Mouse (Mus musculus): ENCODE results near the gene Evi5l. TPM values are rescaled to one million over a fixed set of nuclear protein-coding genes. Genes with fewer than 3 reads are reported as not detected.

Evi5l gene
- polyA plus RNA-seq, 1 experiment: 9.9 TPM

DNA sequence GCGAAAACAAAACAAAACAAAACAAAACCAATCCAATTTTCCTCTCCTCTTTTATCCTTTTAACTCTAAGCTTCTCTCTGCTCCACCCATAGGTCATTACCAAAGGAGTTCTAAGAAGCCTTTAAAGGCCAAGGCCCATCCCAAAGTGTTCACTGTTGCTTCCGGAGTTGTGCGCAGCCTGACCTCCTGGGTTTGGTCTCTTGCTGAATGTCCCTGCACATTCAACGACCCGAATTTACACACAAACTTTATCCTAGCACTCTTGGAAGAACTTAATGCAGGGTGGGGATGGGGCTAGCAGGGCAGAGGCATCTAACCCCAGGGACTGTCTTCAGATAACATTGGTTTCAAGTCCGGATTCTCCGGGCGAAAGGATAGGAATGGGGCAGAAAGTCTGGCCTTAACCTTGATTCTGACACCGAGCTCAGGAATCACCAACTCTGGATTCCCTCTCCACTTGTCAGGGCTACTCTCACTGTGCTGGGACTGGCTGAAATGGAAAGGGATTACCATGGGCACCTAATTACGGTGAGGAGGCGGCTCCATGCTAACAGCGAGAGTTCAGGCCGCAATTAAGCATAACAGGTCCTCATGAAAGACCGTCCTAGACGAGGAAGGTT is 71.6 kb downstream of the Evi5l start:
- Histone ChIP-seq H3K4me1 (ENCODE audit: control insufficient read depth, insufficient read depth, low read length) (peaks cover 18% of the 10 kb centered on the region), H3K4me3 (ENCODE audit: insufficient read depth, low read length) (peak overlapping the region; percentile 65), H3K27ac (ENCODE audit: insufficient read depth, low read depth, low read length) (peak overlapping the region; percentile 82)
- TF ChIP-seq CTCF (IDR thresholded peaks at IDR 0.05; ENCODE audit: low read depth, low read length) (no peak), POLR2A (IDR thresholded peaks at IDR 0.05; ENCODE audit: borderline replicate concordance, low read depth, low read length) (no peak)

DNA sequence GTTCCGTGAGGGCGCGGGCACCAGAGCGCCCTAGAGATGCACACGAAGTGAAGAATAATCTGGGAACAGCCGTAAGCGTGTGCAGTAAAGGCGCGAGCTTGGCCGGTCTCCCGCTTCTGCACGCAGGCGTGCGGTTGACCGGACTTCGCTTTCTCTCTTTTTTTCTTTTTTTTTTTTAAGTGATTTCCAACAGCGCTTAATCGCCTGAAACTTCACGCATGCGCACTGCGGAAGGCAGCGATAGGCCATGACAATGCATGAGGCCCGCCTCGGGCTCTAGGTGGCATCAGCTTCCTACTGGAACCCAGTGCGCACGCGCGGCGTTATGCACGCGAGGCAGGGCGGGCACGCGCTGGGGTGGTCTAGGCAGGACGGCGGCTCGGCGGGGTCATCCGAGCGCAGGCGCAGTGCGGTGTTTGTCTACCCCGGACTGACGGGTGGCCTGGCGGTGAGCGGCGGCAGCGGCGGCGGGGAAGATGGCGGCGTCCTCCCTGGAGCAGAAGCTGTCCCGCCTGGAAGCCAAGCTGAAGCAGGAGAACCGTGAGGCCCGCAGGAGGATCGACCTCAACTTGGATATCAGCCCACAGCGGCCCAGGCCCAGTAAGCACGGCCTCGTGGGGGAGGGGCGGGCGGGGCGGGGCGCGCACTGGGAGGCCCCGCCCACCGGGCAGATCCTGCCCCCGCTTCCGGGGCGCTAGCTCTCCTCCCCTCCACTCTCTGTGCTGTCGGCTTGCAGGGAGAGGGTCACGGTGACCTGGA is 72.2 kb downstream of the Evi5l start, which contains the start of the genes Map2k7 and Gm49320:
Gene Map2k7, plus strand, starts transcription at position 307 of the 759 bp plus-strand sequence.
Gene Gm49320, plus strand, starts transcription at position 432 of the 759 bp plus-strand sequence.
- peaks cover 18% of the 10 kb centered on the region for H3K4me1 ChIP-seq (ENCODE audit: control insufficient read depth, insufficient read depth, low read length)
- peak within 1 kb of the TSS; percentile 65 for H3K4me3 ChIP-seq (ENCODE audit: insufficient read depth, low read length)
- TF ChIP-seq CTCF (IDR thresholded peaks at IDR 0.05; ENCODE audit: low read depth, low read length): no peak
- TF ChIP-seq POLR2A (IDR thresholded peaks at IDR 0.05; ENCODE audit: borderline replicate concordance, low read depth, low read length): no peak

DNA sequence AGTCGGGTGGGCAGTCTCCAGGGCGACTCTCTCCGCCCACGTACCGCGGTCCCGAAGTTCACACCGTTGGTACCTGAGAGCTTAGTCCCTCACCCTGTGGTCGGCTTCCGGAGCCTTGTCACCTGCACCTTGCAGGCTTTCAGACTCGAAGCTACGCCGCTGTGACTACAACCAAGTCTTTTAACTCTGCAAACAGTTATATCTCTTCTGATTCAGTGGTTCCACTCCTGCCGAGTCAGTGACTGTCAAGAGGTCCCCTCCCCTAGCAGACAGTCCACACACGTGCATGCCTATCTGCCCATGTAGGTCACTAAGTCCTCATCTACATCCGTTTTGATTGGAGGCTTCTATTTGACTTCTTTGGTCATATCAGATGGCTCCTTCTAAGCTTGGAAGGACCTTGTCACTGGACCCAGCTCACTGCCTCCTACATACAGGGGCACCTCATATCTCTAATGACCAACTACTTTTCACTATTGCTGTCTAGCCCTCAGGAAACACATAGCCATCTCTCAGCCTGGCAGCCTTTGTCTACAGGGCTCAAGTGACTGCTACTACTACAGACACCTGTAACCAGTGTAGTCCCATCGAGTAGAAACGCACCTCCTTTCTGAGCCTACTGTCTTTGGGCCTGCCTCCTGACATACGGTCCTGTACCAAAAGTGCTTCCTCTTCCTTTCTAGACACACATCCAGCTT is 73.0 kb downstream of the Evi5l start:
- peaks cover 18% of the 10 kb centered on the region for H3K4me1 ChIP-seq (ENCODE audit: control insufficient read depth, insufficient read depth, low read length)
- peak overlapping the region; percentile 22 for H3K27ac ChIP-seq (ENCODE audit: insufficient read depth, low read depth, low read length)
- peak overlapping the region; percentile 65 for H3K4me3 ChIP-seq (ENCODE audit: insufficient read depth, low read length)
- TF ChIP-seq POLR2A (IDR thresholded peaks at IDR 0.05; ENCODE audit: borderline replicate concordance, low read depth, low read length) (no peak), CTCF (IDR thresholded peaks at IDR 0.05; ENCODE audit: low read depth, low read length) (no peak)

More for the DNA sequence above, 72.2 kb downstream of the Evi5l start, which contains the start of the genes Map2k7 and Gm49320:
- H3K27ac ChIP-seq (ENCODE audit: insufficient read depth, low read depth, low read length): peak within 1 kb of the TSS; percentile 88

DNA sequence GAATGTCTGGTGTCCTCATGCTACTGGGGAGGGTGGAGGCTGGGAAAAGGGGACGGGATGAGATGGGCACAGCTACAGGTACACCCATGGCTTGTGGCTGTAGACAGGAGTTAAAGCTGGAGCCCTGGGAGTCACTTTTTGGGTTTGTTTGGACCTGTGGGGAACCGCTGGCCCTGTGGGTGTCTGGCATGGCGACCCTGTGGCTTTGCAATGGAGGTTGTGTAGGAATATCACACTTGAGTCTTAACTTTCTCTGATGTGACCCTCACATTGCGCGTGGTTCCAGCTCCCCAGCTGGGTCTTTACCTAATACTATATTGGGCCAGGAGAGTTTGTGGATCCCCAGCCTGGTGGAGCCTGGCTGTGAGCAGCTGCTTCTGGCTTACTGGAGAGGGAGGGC is 78.7 kb downstream of the Evi5l start:
- Histone ChIP-seq H3K27ac (ENCODE audit: insufficient read depth, low read depth, low read length) (no peak overlapping the region), H3K4me3 (ENCODE audit: insufficient read depth, low read length) (no peak overlapping the region), H3K4me1 (ENCODE audit: control insufficient read depth, insufficient read depth, low read length) (peaks cover 6% of the 10 kb centered on the region)
- no peak for TF ChIP-seq CTCF (IDR thresholded peaks at IDR 0.05; ENCODE audit: low read depth, low read length)

DNA sequence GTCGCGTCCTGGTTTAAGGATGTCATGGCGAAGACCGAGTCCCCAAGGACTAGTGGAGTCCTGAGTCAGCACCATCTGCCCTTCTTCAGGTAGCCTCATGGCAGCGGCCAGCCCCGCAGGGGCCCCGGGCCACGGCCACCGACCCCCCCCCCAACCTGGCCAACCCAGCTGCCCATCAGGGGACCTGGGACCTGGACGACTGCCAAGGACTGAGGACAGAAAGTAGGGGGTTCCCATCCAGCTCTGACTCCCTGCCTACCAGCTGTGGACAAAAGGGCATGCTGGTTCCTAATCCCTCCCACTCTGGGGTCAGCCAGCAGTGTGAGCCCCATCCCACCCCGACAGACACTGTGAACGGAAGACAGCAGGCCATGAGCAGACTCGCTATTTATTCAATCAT is 79.4 kb downstream of the Evi5l start:
- H3K4me3 ChIP-seq (ENCODE audit: insufficient read depth, low read length): no peak overlapping the region
- no peaks in the 10 kb centered on the region for H3K4me1 ChIP-seq (ENCODE audit: control insufficient read depth, insufficient read depth, low read length)

DNA sequence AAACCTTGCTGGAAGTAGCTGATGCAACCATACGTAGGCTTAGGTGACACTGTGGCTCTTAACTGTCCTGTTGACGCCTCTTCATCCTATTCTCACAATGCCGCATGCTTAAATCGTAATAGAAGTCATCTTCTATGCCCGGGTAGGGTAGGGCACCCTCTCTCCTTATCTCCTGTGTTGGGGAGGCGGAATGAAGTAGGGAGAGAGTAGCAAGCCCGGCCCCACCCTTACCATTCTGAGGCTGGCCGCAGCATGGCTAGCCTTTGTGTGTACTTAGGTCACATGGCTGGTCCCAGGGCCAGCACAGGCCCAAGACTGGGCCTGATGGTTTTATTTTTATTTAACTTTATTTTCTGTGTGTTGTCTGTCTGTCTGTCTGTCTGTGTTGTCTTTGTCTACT is 80.9 kb downstream of the Evi5l start:
- H3K4me1 ChIP-seq (ENCODE audit: control insufficient read depth, insufficient read depth, low read length): peaks cover 9% of the 10 kb centered on the region
- no peak overlapping the region for H3K27ac ChIP-seq (ENCODE audit: insufficient read depth, low read depth, low read length)
- TF ChIP-seq POLR2A (IDR thresholded peaks at IDR 0.05; ENCODE audit: borderline replicate concordance, low read depth, low read length) (no peak), CTCF (IDR thresholded peaks at IDR 0.05; ENCODE audit: low read depth, low read length) (no peak)
- no peak overlapping the region for H3K4me3 ChIP-seq (ENCODE audit: insufficient read depth, low read length)

More for the DNA sequence above, 79.4 kb downstream of the Evi5l start:
- TF ChIP-seq POLR2A (IDR thresholded peaks at IDR 0.05; ENCODE audit: borderline replicate concordance, low read depth, low read length) (no peak), CTCF (IDR thresholded peaks at IDR 0.05; ENCODE audit: low read depth, low read length) (no peak)
- H3K27ac ChIP-seq (ENCODE audit: insufficient read depth, low read depth, low read length): no peak overlapping the region

DNA sequence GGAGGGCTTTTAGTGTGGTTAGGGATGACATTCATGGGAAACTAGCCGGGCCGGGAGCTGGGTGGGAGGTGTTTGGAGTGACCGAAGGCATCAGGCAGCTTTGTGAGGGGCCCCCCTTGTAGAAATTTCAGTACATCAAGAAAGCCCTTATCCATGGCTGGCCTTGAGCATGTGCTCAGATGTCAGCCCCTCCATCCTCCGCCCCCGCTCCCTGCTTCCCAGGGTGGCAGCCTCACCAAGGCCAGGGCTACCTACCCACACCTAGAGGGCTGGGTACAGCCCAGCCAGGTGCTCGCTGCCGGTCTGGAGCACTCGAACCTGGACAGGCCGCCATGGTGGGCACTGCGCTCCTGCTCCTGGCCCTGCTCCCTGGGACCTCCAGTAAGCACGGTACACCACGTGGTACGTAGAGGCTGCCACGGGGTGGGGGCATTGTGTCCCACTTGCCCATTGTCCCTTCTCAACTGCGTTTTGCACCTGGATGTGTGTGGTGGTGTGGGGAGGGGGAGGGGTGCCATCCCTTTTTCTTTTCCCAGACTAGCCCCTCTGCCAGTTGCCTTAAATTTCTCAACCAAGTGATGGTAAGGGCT is 81.7 kb downstream of the Evi5l start, which contains the start of gene Tgfbr3l:
Gene Tgfbr3l, plus strand, starts transcription at position 264 of the 590 bp plus-strand sequence.
- Histone ChIP-seq H3K4me3 (ENCODE audit: insufficient read depth, low read length) (no peak within 1 kb of the TSS), H3K27ac (ENCODE audit: insufficient read depth, low read depth, low read length) (no peak within 1 kb of the TSS), H3K4me1 (ENCODE audit: control insufficient read depth, insufficient read depth, low read length) (peaks cover 13% of the 10 kb centered on the region)
- TF ChIP-seq POLR2A (IDR thresholded peaks at IDR 0.05; ENCODE audit: borderline replicate concordance, low read depth, low read length): no peak
- no peak for TF ChIP-seq CTCF (IDR thresholded peaks at IDR 0.05; ENCODE audit: low read depth, low read length)

DNA sequence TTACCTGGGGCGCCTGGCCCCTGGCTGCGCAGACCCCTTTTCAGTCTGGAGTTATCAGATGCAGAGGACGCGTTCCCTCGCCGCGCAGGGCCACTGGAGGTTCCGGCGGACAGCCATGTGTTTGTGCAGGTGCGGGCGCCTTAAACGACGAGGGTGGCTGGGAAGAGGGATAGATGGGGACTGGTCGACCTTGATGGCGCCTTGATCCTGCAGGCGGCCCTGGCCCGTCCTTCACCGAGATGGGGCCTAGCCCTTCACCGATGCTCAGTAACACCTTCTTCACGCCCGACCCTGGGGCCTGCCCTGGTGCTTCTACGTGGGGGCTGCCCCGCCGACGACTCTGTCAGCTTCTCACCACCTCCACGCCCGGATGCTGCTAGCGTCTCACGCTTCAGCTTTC is 82.8 kb downstream of the Evi5l start:
- TF ChIP-seq CTCF (IDR thresholded peaks at IDR 0.05; ENCODE audit: low read depth, low read length) (no peak), POLR2A (IDR thresholded peaks at IDR 0.05; ENCODE audit: borderline replicate concordance, low read depth, low read length) (no peak)
- Histone ChIP-seq H3K27ac (ENCODE audit: insufficient read depth, low read depth, low read length) (no peak overlapping the region), H3K4me1 (ENCODE audit: control insufficient read depth, insufficient read depth, low read length) (peaks cover 18% of the 10 kb centered on the region), H3K4me3 (ENCODE audit: insufficient read depth, low read length) (no peak overlapping the region)

DNA sequence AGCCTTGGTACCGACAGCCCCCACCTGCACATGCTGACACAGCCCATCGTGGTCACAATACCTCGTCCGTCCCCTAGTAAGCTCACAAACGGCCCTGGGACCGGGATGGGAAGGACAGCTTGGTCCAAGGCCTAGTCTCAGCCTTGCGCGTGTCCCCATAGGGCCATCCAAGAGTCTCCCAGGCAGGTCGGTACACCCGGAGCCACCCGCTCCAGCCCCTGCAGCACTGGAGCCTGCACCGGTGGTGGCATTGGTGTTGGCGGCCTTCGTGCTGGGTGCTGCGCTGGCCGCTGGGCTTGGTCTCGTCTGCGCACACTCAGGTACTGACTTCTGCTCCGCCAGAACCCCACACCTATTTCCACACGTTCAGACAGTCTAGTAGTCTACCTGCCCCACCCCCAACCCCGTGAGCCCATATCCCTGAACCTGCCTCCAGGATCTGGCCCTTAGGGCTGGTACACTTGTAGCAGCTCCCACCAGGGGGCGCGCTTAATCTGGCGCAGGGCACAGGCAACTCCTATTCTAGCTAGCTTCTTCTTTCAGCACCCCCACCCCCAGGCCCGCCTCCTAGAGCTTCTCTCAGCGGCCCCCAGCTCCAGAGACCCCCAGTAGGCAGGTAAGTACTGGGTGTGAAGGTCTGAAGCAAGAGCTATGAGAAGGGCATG is 84.1 kb downstream of the Evi5l start:
- H3K27ac ChIP-seq (ENCODE audit: insufficient read depth, low read depth, low read length): no peak overlapping the region
- TF ChIP-seq POLR2A (IDR thresholded peaks at IDR 0.05; ENCODE audit: borderline replicate concordance, low read depth, low read length) (no peak), CTCF (IDR thresholded peaks at IDR 0.05; ENCODE audit: low read depth, low read length) (peak; percentile 84)

More for the DNA sequence above, 84.1 kb downstream of the Evi5l start:
- Histone ChIP-seq H3K4me1 (ENCODE audit: control insufficient read depth, insufficient read depth, low read length) (peaks cover 18% of the 10 kb centered on the region), H3K4me3 (ENCODE audit: insufficient read depth, low read length) (no peak overlapping the region)
